Mouse (Mus musculus) liver, embryonic 14.5 days (tissue): ENCODE measurements at regions not wholly inside any gene's neighbourhood (a gene's known extent, or its start where the extent isn't known, plus 50 kb on each side); places are given as distances from the start of the nearest gene placed in this dataset.

ENCODE experiments used
- ATAC-seq: fragments of 200-750 bp; cut with Nextera tagmentation; 2 replicates; pipeline ENCODE4 v1.8.0; 2017; ENCODE audit warnings: moderate number of reproducible peaks, mild to moderate bottlenecking, moderate library complexity; ENCODE audit not compliant: insufficient read depth
- DNase-seq, 3 experiments: peaks; one replicate each; pipeline ENCODE4 v3.0.0-alpha.2; 2012 to 2013; ENCODE audit warnings: low read depth in 3 of 3, low spot score in 3 of 3
- H3K27ac ChIP-seq: fragments of 300-500 bp; sonication (generic); 2 replicates; pipeline ENCODE4 v1.5.1; 2014; ENCODE audit warnings: moderate library complexity, mild to moderate bottlenecking, control low read depth, inconsistent platforms
- H3K27me3 ChIP-seq: fragments of 300-500 bp; sonication (generic); 2 replicates; pipeline ENCODE4 v1.6.1; 2014; ENCODE audit warnings: mild to moderate bottlenecking, low read length, moderate library complexity; ENCODE audit not compliant: control insufficient read depth, insufficient read depth
- H3K36me3 ChIP-seq: fragments of 300-500 bp; sonication (generic); replicated peaks from 2 replicates; pipeline ENCODE4 v1.6.1; 2014; ENCODE audit warnings: low read depth; ENCODE audit not compliant: control insufficient read depth, insufficient read depth
- H3K4me1 ChIP-seq, 2 experiments: fragments of 200-500 bp in 1 of 2; fragments of 300-500 bp in 1 of 2; sonication (generic) in 1 of 2; replicated peaks; 2 replicates each; pipeline ENCODE4 v1.6.1; 2012 to 2014; ENCODE audit warnings: antibody characterized with exemption in 1 of 2, inconsistent platforms in 1 of 2, low read length in 1 of 2; ENCODE audit not compliant: control insufficient read depth in 2 of 2, insufficient read depth in 2 of 2
- H3K4me2 ChIP-seq: fragments of 300-500 bp; sonication (generic); 2 replicates; pipeline ENCODE4 v1.6.1; 2014; ENCODE audit warnings: low read depth, mild to moderate bottlenecking, control low read depth, moderate library complexity
- H3K4me3 ChIP-seq, 2 experiments: fragments of 200-500 bp in 1 of 2; fragments of 300-500 bp in 1 of 2; sonication (generic) in 1 of 2; 2 replicates each; pipeline ENCODE4 v1.5.1; 2012 to 2014; ENCODE audit warnings: low read depth in 2 of 2, low read length in 2 of 2, mild to moderate bottlenecking in 2 of 2, control low read depth in 1 of 2, inconsistent platforms in 1 of 2, moderate library complexity in 1 of 2; ENCODE audit not compliant: insufficient read depth in 1 of 2
- H3K9ac ChIP-seq: fragments of 300-500 bp; sonication (generic); replicated peaks from 2 replicates; pipeline ENCODE4 v1.6.1; 2014; ENCODE audit warnings: mild to moderate bottlenecking, control low read depth, moderate library complexity
- H3K9me3 ChIP-seq: fragments of 300-500 bp; sonication (generic); 2 replicates; pipeline ENCODE4 v1.6.1; 2016; ENCODE audit warnings: low read length, mixed read lengths; ENCODE audit not compliant: control insufficient read depth
- CTCF ChIP-seq: IDR thresholded peaks from 2 replicates; pipeline ENCODE4 v1.5.1; 2016; ENCODE audit warnings: antibody characterized with exemption, low read depth, control low read depth
- EP300 ChIP-seq: IDR thresholded peaks from 2 replicates; pipeline ENCODE4 v1.6.1; 2016; ENCODE audit warnings: antibody characterized with exemption, low read depth
- WGBS: fragments of 180-500 bp; shearing (Covaris S2); extraction: QIAGEN DNeasy Blood & Tissue Kit; methylation state at CpG from one replicate; pipeline ENCODE4 v1.1.7; 2014; ENCODE audit not compliant: insufficient replicate concordance; 5-methylcytosine and 5-hydroxymethylcytosine counted together

DNA sequence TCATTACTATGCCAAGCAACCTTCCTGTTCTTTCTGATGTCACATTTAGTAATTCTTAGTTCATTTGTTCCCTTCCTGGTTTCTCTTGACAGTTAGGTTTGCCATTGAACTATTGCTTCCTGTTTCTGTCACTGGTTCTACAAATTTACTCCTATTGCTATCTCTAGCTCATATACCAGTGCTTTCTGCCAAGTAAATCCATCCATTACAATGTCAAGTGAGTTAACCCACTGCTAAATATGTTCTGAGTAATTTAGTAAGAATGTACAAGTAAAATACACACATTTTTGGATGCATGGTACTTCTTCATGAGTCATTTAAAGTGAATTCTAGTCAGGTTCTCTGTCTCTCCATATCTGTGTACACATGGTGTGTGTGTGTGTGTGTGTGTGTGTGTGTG, 489.5 kb downstream of the Nr2f2 start:
- Histone ChIP-seq H3K36me3 (no peaks in the 10 kb centered on the region), H3K4me3 (no peak overlapping the region), H3K9me3 (no peaks in the 10 kb centered on the region), H3K9ac (no peak overlapping the region), H3K4me1 (no peaks in the 10 kb centered on the region), H3K27ac (no peak overlapping the region), H3K4me2 (no peak overlapping the region), H3K27me3 (no peaks in the 10 kb centered on the region)
- ATAC-seq: no peak
- TF ChIP-seq EP300 (no peak), CTCF (no peak)
- DNase-seq: no peak

DNA sequence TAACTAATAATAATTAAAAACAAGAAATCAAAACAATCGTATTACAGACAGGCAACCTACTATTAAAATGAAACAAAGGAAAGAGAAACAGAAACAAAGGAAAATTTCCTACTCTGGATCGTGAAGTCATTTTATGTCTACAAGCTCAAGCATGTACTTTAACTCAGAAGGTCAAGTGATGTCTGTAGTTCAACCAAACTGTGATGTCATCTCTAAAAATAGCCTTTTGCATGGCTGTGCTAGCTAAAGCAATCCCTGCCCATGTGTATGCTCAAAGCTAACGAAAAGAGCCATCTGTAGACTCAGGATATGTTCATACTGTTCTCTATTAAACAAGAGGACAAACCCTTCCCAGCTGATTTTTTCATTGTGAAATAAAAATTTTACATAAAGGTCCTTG, 500.7 kb downstream of the Nr2f2 start:
- Histone ChIP-seq H3K36me3 (no peaks in the 10 kb centered on the region), H3K9me3 (no peaks in the 10 kb centered on the region), H3K27ac (no peak overlapping the region), H3K27me3 (no peaks in the 10 kb centered on the region), H3K9ac (no peak overlapping the region), H3K4me2 (no peak overlapping the region), H3K4me3 (no peak overlapping the region), H3K4me1 (no peaks in the 10 kb centered on the region)
- 65% methylated on average over 3 of the region's 3 CpGs for WGBS
- TF ChIP-seq CTCF: no peak
- no peak for TF ChIP-seq EP300
- DNase-seq: no peak
- no peak for ATAC-seq

DNA sequence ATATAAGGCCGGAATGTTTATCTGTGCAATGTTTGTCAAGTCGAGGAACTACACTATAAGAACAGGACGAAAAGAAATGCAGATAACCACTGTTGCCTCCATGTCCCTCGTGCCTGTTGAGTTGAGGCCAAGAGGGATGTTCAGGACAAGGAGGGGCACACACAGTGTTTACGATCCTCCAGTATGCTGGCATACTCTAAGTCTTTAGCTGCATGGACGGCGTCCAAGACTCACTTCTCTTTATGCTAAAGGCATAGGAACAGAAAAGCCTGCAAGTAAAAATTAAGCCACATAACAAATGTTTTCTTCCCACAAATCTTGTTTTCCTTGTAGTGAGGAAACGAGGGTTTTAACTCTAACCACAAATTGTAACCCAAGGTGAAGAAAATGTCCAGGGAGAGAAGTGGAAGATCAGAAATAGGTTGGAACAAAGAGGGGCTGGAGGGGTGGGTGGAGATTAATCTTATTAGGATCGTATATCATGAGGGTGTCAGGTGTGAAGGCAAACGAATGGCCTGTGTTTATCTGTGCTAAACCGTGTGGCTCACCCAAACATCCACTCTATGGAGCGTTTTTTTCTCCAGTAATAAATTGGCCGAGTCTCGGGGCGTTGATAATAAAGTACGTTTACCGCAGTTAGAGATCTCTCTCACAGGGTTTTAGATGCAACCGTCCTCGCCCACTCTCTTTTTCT, 521.8 kb downstream of the Nr2f2 start:
- Histone ChIP-seq H3K9ac (no peak overlapping the region), H3K27me3 (no peaks in the 10 kb centered on the region), H3K9me3 (no peaks in the 10 kb centered on the region), H3K4me2 (no peak overlapping the region), H3K4me3 (no peak overlapping the region), H3K4me1 (no peaks in the 10 kb centered on the region), H3K27ac (no peak overlapping the region), H3K36me3 (no peaks in the 10 kb centered on the region)
- DNase-seq (no peak), ATAC-seq (no peak)
- WGBS: 65% methylated on average over 19 of the region's 19 CpGs
- no peak for TF ChIP-seq CTCF
- no peak for TF ChIP-seq EP300

DNA sequence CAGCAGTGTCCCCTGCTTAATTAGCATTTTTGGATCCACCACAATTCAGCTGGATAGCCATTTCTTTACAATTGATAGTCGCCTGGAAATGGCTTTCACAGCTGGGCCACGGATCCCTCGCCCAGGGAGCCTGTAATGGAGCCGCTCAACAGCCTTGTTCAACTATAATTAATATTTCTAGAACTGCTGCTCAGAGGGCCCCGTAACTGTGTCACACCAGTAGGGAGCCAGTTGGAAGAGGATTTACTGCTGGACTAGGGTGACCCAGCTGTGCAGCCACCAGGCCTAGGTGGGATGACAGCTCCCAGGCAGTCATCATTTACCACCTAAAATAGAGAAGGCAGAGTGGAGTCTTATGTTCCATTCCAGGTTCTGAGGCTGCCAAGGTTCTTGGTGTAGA, 529.2 kb downstream of the Nr2f2 start:
- no peaks in the 10 kb centered on the region for H3K9me3 ChIP-seq
- H3K4me1 ChIP-seq: no peaks in the 10 kb centered on the region
- H3K27me3 ChIP-seq: no peaks in the 10 kb centered on the region
- DNase-seq (no peak), ATAC-seq (no peak)
- WGBS: 66% methylated on average over 5 of the region's 5 CpGs
- H3K36me3 ChIP-seq: no peaks in the 10 kb centered on the region
- H3K27ac ChIP-seq: no peak overlapping the region
- no peak overlapping the region for H3K4me3 ChIP-seq
- no peak for TF ChIP-seq CTCF
- TF ChIP-seq EP300: no peak
- H3K9ac ChIP-seq: no peak overlapping the region
- no peak overlapping the region for H3K4me2 ChIP-seq

DNA sequence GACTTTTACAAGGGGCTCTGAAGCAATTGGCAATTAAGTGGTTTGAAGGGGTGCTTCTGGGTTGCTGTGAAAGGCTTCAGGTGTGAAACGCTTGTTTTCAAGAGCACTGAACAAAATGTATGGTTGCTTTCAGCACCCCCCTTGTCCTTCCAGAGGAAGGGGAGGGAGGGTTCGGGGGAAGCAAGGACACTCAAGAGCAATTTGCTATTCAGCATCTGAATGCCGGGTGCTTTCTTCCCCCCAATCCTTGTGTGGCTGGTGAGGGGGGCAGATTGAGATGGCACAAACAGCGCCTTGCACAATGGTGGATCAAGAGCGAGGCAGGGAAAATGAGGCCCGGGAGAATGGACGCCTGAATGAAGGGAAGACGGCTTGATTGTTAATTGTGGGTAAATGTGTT, 539.3 kb downstream of the Nr2f2 start:
- H3K4me2 ChIP-seq: no peak overlapping the region
- H3K9me3 ChIP-seq: no peaks in the 10 kb centered on the region
- no peak for ATAC-seq
- H3K27ac ChIP-seq: no peak overlapping the region
- DNase-seq: no peak
- no peak for TF ChIP-seq CTCF
- TF ChIP-seq EP300: no peak
- H3K36me3 ChIP-seq: no peaks in the 10 kb centered on the region
- no peaks in the 10 kb centered on the region for H3K27me3 ChIP-seq
- WGBS: 61% methylated on average over 8 of the region's 8 CpGs
- H3K4me1 ChIP-seq: no peaks in the 10 kb centered on the region
- H3K4me3 ChIP-seq: no peak overlapping the region
- no peak overlapping the region for H3K9ac ChIP-seq
